ENCODE assay signal across 13 mouse cellular contexts in the genomic region with DNA sequence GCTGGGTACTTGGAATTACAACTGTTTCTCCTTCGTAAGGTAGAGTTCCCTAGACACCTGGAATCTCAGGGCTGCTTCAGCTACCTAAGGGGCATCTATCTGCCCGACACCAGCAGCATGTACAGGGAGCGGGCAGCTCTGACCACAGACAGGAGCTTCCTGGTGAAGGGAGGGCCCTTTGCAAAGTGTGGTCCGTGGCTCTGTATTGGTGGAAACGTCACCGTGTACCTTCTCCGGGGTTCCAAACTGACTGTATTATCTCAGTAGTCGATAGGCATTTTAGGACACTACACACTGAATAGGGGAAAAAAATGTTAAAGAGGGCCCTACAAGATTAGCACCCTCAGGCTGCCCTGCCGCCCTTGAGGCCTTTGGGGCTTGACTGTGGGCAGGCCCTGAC.
DNase-seq lines count a peak whose midpoint lies in the region; ATAC-seq and TF ChIP-seq lines count a peak whose summit lies in the region.
"Had no signal": no experiment of that assay in that cellular context is flagged by ENCODE, and none has a peak within 500 bp of the region (broad histone marks: within the 10 kb centered on the region; RNA-seq: fewer than 3 reads in every experiment).

No protein-coding gene starts in this region.

- H3K4me2 ChIP-seq in heart, postnatal 0 days (ENCODE audit: low read depth, low read length): no peak overlapping the region
- H3K4me2 ChIP-seq in forebrain, embryonic 12.5 days: peak overlapping the region; percentile 36
- no peak overlapping the region for H3K4me2 ChIP-seq in hindbrain, postnatal 0 days (ENCODE audit: low read depth, low read length)
- peak overlapping the region; percentile 14; the same call in 1 of the 2 replicates for H3K4me2 ChIP-seq in midbrain, embryonic 16.5 days (ENCODE audit: low read length)
- H3K4me2 ChIP-seq: liver, embryonic 13.5 days had no signal

- no peaks in the 10 kb centered on the region; the same call in 1 of the 2 replicates for H3K9me3 ChIP-seq in heart, postnatal 0 days (replicated peaks; ENCODE audit: control insufficient read depth, low read length)
- peaks cover 8% of the 10 kb centered on the region; the same call in 1 of the 2 replicates for H3K9me3 ChIP-seq in forebrain, embryonic 12.5 days
- no peaks in the 10 kb centered on the region for H3K9me3 ChIP-seq in hindbrain, postnatal 0 days (ENCODE audit: low read length)
- no peaks in the 10 kb centered on the region for H3K9me3 ChIP-seq in midbrain, embryonic 16.5 days (replicated peaks; ENCODE audit: control insufficient read depth, low read length, poor library complexity, severe bottlenecking)
- H3K9me3 ChIP-seq: liver, embryonic 13.5 days had no signal

- H3K36me3 ChIP-seq in heart, postnatal 0 days (replicated peaks; ENCODE audit: control insufficient read depth, insufficient read depth, low read length): 0 out of 2 replicates have a peak, but pooled peaks cover 6% of the 10 kb centered on the region
- H3K36me3 ChIP-seq in forebrain, embryonic 12.5 days (replicated peaks): peaks cover 10% of the 10 kb centered on the region
- no peaks in the 10 kb centered on the region for H3K36me3 ChIP-seq in hindbrain, postnatal 0 days (ENCODE audit: insufficient read depth, low read length)
- H3K36me3 ChIP-seq in midbrain, embryonic 16.5 days (ENCODE audit: control insufficient read depth, insufficient read depth, low read length): no peaks in the 10 kb centered on the region
- H3K36me3 ChIP-seq: liver, embryonic 13.5 days had no signal

- WGBS in heart, postnatal 0 days: 47% methylated on average over 9 of the region's 9 CpGs
- WGBS in forebrain, embryonic 12.5 days: 28% methylated on average over 9 of the region's 9 CpGs
- 34% methylated on average over 9 of the region's 9 CpGs for WGBS in hindbrain, postnatal 0 days
- 17% methylated on average over 9 of the region's 9 CpGs for WGBS in midbrain, embryonic 16.5 days

- no peak overlapping the region for H3K4me3 ChIP-seq in heart, postnatal 0 days (ENCODE audit: low read depth, low read length)
- H3K4me3 ChIP-seq in forebrain, embryonic 12.5 days (replicated peaks): no peak overlapping the region
- H3K4me3 ChIP-seq in hindbrain, postnatal 0 days (ENCODE audit: low read length): no peak overlapping the region
- H3K4me3 ChIP-seq in midbrain, embryonic 16.5 days (ENCODE audit: low read depth, low read length): no peak overlapping the region
- H3K4me3 ChIP-seq in left cerebral cortex, adult 2 months: no peak overlapping the region
- H3K4me3 ChIP-seq: liver, embryonic 13.5 days; myocyte had no signal

- no peak for ATAC-seq in heart, postnatal 0 days (ENCODE audit: insufficient read depth, low read depth)
- ATAC-seq in forebrain, embryonic 12.5 days (ENCODE audit: low FRiP score): peak; percentile 39; the same call in 1 of the 2 replicates
- peak; percentile 55 for ATAC-seq in hindbrain, postnatal 0 days
- ATAC-seq in midbrain, embryonic 16.5 days: peak; percentile 41

- H3K27ac ChIP-seq in heart, postnatal 0 days (ENCODE audit: low read depth): peak overlapping the region; percentile 89
- H3K27ac ChIP-seq in forebrain, embryonic 12.5 days: peak overlapping the region; percentile 87
- peak overlapping the region; percentile 45; the same call in 1 of the 2 replicates for H3K27ac ChIP-seq in hindbrain, postnatal 0 days
- peak overlapping the region; percentile 72 for H3K27ac ChIP-seq in midbrain, embryonic 16.5 days (ENCODE audit: low read length)
- H3K27ac ChIP-seq in left cerebral cortex, adult 2 months: no peak overlapping the region
- H3K27ac ChIP-seq: liver, embryonic 13.5 days had no signal

- H3K9ac ChIP-seq in heart, postnatal 0 days (replicated peaks; ENCODE audit: low read depth, low read length): no peak overlapping the region
- H3K9ac ChIP-seq in forebrain, embryonic 12.5 days: peak overlapping the region; percentile 25; the same call in 1 of the 2 replicates
- H3K9ac ChIP-seq in hindbrain, postnatal 0 days (replicated peaks; ENCODE audit: low read length): no peak overlapping the region
- H3K9ac ChIP-seq in midbrain, embryonic 16.5 days (ENCODE audit: low read depth, low read length): peak overlapping the region; percentile 13; the same call in 1 of the 2 replicates
- H3K9ac ChIP-seq: liver, embryonic 13.5 days had no signal

- intact Hi-C loops in left cerebral cortex, adult 2 months (cut with DNase I): no loop called here

- DNase-seq in heart, postnatal 0 days (ENCODE audit: low spot score): no peak
- no peak for DNase-seq in heart, adult 9 months (ENCODE audit: low spot score in 2 of 2)
- DNase-seq in hindbrain, postnatal 0 days (ENCODE audit: low spot score): no peak
- DNase-seq in left cerebral cortex, adult 2 months (ENCODE audit: extremely low spot score in 1 of 2, low spot score in 2 of 2): no peak
- DNase-seq in retina, postnatal 1 day: no peak
- DNase-seq in gastrocnemius, postnatal 25 days: no peak
- DNase-seq: gastrocnemius, postnatal 10 days; liver, embryonic 13.5 days; thymus, postnatal 14 days had no signal

- H3K27me3 ChIP-seq in heart, postnatal 0 days (ENCODE audit: control insufficient read depth, insufficient read depth, low read length): no peaks in the 10 kb centered on the region
- no peaks in the 10 kb centered on the region for H3K27me3 ChIP-seq in forebrain, embryonic 12.5 days
- no peaks in the 10 kb centered on the region for H3K27me3 ChIP-seq in hindbrain, postnatal 0 days (ENCODE audit: insufficient read depth, low read length)
- H3K27me3 ChIP-seq in midbrain, embryonic 16.5 days (ENCODE audit: control insufficient read depth, insufficient read depth, low read depth, low read length): no peaks in the 10 kb centered on the region
- H3K27me3 ChIP-seq: CH12.LX had no signal

- TF ChIP-seq CTCF in heart, postnatal 0 days (IDR thresholded peaks at IDR 0.05; ENCODE audit: low read depth): no peak
- TF ChIP-seq CTCF in hindbrain, postnatal 0 days (IDR thresholded peaks at IDR 0.05; ENCODE audit: low read depth): no peak
- no peak for TF ChIP-seq CTCF in left cerebral cortex, adult 2 months (IDR thresholded peaks at IDR 0.05)

- no peak for TF ChIP-seq EP300 in heart, postnatal 0 days (IDR thresholded peaks at IDR 0.05; ENCODE audit: low read depth)

- H3K4me1 ChIP-seq in heart, postnatal 0 days (ENCODE audit: control insufficient read depth, insufficient read depth): peaks cover 36% of the 10 kb centered on the region
- H3K4me1 ChIP-seq in forebrain, embryonic 12.5 days: peaks cover 32% of the 10 kb centered on the region
- no peaks in the 10 kb centered on the region for H3K4me1 ChIP-seq in hindbrain, postnatal 0 days (ENCODE audit: insufficient read depth, low read length)
- peaks cover 18% of the 10 kb centered on the region for H3K4me1 ChIP-seq in midbrain, embryonic 16.5 days (ENCODE audit: control insufficient read depth, insufficient read depth, low read length)
- H3K4me1 ChIP-seq: liver, embryonic 13.5 days had no signal

Comparison
In these comparisons a context has a peak if more than half of its experiments do, and no peak if none do; other contexts are left out.
1. H3K4me2 ChIP-seq: peak in forebrain, embryonic 12.5 days (single experiment) and midbrain, embryonic 16.5 days (single experiment); none in heart, postnatal 0 days (single experiment) and hindbrain, postnatal 0 days (single experiment).
2. H3K9ac ChIP-seq: peak in forebrain, embryonic 12.5 days (single experiment) and midbrain, embryonic 16.5 days (single experiment); none in heart, postnatal 0 days (single experiment) and hindbrain, postnatal 0 days (single experiment).